30 mouse cellular contexts compared by ENCODE assay signal in the genomic region with DNA sequence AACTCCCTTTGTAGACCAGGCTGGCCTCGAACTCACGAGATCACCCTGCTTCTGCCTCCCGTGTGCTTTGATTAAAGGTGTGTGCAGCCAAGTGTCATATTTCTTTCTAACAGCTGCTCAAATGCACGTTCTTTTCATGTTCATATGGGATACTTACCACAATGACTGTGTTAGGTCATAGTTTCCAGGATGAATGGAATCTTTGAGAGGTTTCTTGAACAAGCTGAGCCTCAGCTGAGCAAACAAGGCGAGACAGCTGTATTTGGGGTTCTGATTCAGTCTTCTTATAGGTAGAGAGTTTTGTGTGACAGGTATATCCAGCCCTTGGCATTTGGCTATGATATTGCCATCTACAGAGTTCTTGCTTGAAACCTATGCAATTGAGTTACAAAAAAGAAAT.
DNase-seq lines count a peak whose midpoint lies in the region; ATAC-seq and TF ChIP-seq lines count a peak whose summit lies in the region.
"Had no signal": no experiment of that assay in that cellular context is flagged by ENCODE, and none has a peak within 500 bp of the region (broad histone marks: within the 10 kb centered on the region; RNA-seq: fewer than 3 reads in every experiment).

No protein-coding gene starts in this region.

- 73% methylated on average over 5 of the region's 5 CpGs for WGBS in heart, embryonic 13.5 days
- 60% methylated on average over 5 of the region's 5 CpGs for WGBS in lung, embryonic 14.5 days
- WGBS in stomach, embryonic 15.5 days, result 63% methylated on average over 5 of the region's 5 CpGs
- 56% methylated on average over 5 of the region's 5 CpGs for WGBS in stomach, postnatal 0 days
- WGBS in liver, postnatal 0 days (ENCODE audit: insufficient replicate concordance), result 78% methylated on average over 5 of the region's 5 CpGs

- no peak for DNase-seq in heart, postnatal 4 days
- DNase-seq in lung, embryonic 14.5 days, result peak; percentile 69
- DNase-seq in lung, postnatal 25 days (ENCODE audit: low spot score), result no peak
- DNase-seq in stomach, postnatal 0 days (ENCODE audit: low spot score), result no peak
- no peak for DNase-seq in liver, postnatal 0 days
- DNase-seq in urinary bladder, postnatal 4 days (ENCODE audit: low spot score in 2 of 2), result no peak
- DNase-seq: adrenal gland, adult 8-10 months; cerebellum, adult 18-20 months; cerebellum, postnatal 25 days; forebrain, postnatal 0 days; gastrocnemius, postnatal 25 days; kidney, postnatal 36 days; layer of hippocampus, adult 9-11 months; lung, adult 18-20 months; retina, postnatal 1 day; right cerebral cortex, postnatal 25 days; spleen, adult 18-20 months; thymus, postnatal 36 days had no signal

- peak overlapping the region; percentile 70 for H3K27ac ChIP-seq in heart, embryonic 13.5 days (replicated peaks)
- H3K27ac ChIP-seq in lung, embryonic 14.5 days (ENCODE audit: low read depth), result no peak overlapping the region
- H3K27ac ChIP-seq in stomach, embryonic 15.5 days, result peak overlapping the region; percentile 8; the same call in 1 of the 2 replicates
- H3K27ac ChIP-seq in stomach, postnatal 0 days (replicated peaks), result no peak overlapping the region
- peak overlapping the region; percentile 61 for H3K27ac ChIP-seq in liver, postnatal 0 days (ENCODE audit: low read depth)
- H3K27ac ChIP-seq: embryonic facial prominence, embryonic 12.5 days; heart, adult 2 months; left cerebral cortex, adult 2 months; neural tube, embryonic 13.5 days had no signal

- ATAC-seq in heart, embryonic 13.5 days (ENCODE audit: extremely low read depth, insufficient number of reproducible peaks, low FRiP score, low TSS enrichment), result no peak
- ATAC-seq in lung, embryonic 14.5 days (ENCODE audit: insufficient read depth), result peak; percentile 62; the same call in 1 of the 2 replicates
- ATAC-seq in stomach, embryonic 15.5 days (ENCODE audit: insufficient read depth, low FRiP score, low read depth), result no peak
- no peak for ATAC-seq in stomach, postnatal 0 days (ENCODE audit: low FRiP score, low TSS enrichment)
- ATAC-seq in liver, postnatal 0 days, result no peak
- ATAC-seq: forebrain, postnatal 0 days; intestine, postnatal 0 days; midbrain, embryonic 16.5 days had no signal

- H3K9ac ChIP-seq in heart, embryonic 13.5 days, result no peak overlapping the region
- no peak overlapping the region for H3K9ac ChIP-seq in lung, embryonic 14.5 days
- no peak overlapping the region for H3K9ac ChIP-seq in stomach, embryonic 15.5 days
- no peak overlapping the region for H3K9ac ChIP-seq in stomach, postnatal 0 days (ENCODE audit: low read length)
- H3K9ac ChIP-seq in liver, postnatal 0 days (replicated peaks), result no peak overlapping the region
- H3K9ac ChIP-seq: embryonic facial prominence, embryonic 12.5 days; forebrain, postnatal 0 days; kidney, embryonic 15.5 days; neural tube, embryonic 13.5 days had no signal

- H3K36me3 ChIP-seq in heart, embryonic 13.5 days, result no peaks in the 10 kb centered on the region
- H3K36me3 ChIP-seq in lung, embryonic 14.5 days (ENCODE audit: insufficient read depth), result no peaks in the 10 kb centered on the region
- no peaks in the 10 kb centered on the region for H3K36me3 ChIP-seq in stomach, embryonic 15.5 days
- H3K36me3 ChIP-seq in stomach, postnatal 0 days (ENCODE audit: control insufficient read depth, insufficient read depth, low read length), result no peaks in the 10 kb centered on the region
- H3K36me3 ChIP-seq in liver, postnatal 0 days (replicated peaks; ENCODE audit: insufficient read depth, low read length), result no peaks in the 10 kb centered on the region
- H3K36me3 ChIP-seq: embryonic facial prominence, embryonic 12.5 days; hindbrain, embryonic 10.5 days; kidney, embryonic 15.5 days; neural tube, embryonic 13.5 days had no signal

- H3K4me2 ChIP-seq in heart, embryonic 13.5 days, result no peak overlapping the region
- no peak overlapping the region for H3K4me2 ChIP-seq in lung, embryonic 14.5 days
- no peak overlapping the region for H3K4me2 ChIP-seq in stomach, embryonic 15.5 days
- H3K4me2 ChIP-seq in stomach, postnatal 0 days (replicated peaks; ENCODE audit: low read depth), result no peak overlapping the region
- H3K4me2 ChIP-seq in liver, postnatal 0 days (ENCODE audit: low read depth, low read length), result no peak overlapping the region
- H3K4me2 ChIP-seq: embryonic facial prominence, embryonic 12.5 days; kidney, embryonic 15.5 days; neural tube, embryonic 13.5 days had no signal

- no peaks in the 10 kb centered on the region for H3K9me3 ChIP-seq in heart, embryonic 13.5 days
- H3K9me3 ChIP-seq in lung, embryonic 14.5 days (ENCODE audit: low read depth, low read length), result no peaks in the 10 kb centered on the region
- no peaks in the 10 kb centered on the region for H3K9me3 ChIP-seq in stomach, embryonic 15.5 days
- no peaks in the 10 kb centered on the region for H3K9me3 ChIP-seq in stomach, postnatal 0 days (ENCODE audit: control insufficient read depth, low read length)
- no peaks in the 10 kb centered on the region for H3K9me3 ChIP-seq in liver, postnatal 0 days (ENCODE audit: low read length)
- H3K9me3 ChIP-seq: embryonic facial prominence, embryonic 12.5 days; G1E; hindbrain, embryonic 10.5 days; kidney, embryonic 15.5 days; neural tube, embryonic 13.5 days had no signal

- H3K4me1 ChIP-seq in heart, embryonic 13.5 days, result peaks cover 92% of the 10 kb centered on the region
- peaks cover 10% of the 10 kb centered on the region; the same call in 1 of the 2 replicates for H3K4me1 ChIP-seq in lung, embryonic 14.5 days (ENCODE audit: insufficient read depth)
- peaks cover 23% of the 10 kb centered on the region for H3K4me1 ChIP-seq in stomach, embryonic 15.5 days
- 0 out of 2 replicates have a peak, but pooled peaks cover 2% of the 10 kb centered on the region for H3K4me1 ChIP-seq in stomach, postnatal 0 days (replicated peaks; ENCODE audit: control insufficient read depth, insufficient read depth)
- H3K4me1 ChIP-seq in liver, postnatal 0 days (ENCODE audit: insufficient read depth), result peaks cover 37% of the 10 kb centered on the region

- TF ChIP-seq CTCF in lung, embryonic 14.5 days (IDR thresholded peaks at IDR 0.05; ENCODE audit: low read depth), result no peak
- no peak for TF ChIP-seq CTCF in stomach, postnatal 0 days (IDR thresholded peaks at IDR 0.05; ENCODE audit: low read depth)
- TF ChIP-seq CTCF in liver, postnatal 0 days (IDR thresholded peaks at IDR 0.05; ENCODE audit: low read depth), result no peak

- no peaks in the 10 kb centered on the region for H3K27me3 ChIP-seq in heart, embryonic 13.5 days (replicated peaks)
- H3K27me3 ChIP-seq in lung, embryonic 14.5 days (ENCODE audit: insufficient read depth, low read length), result no peaks in the 10 kb centered on the region
- no peaks in the 10 kb centered on the region for H3K27me3 ChIP-seq in stomach, embryonic 15.5 days (replicated peaks)
- H3K27me3 ChIP-seq in stomach, postnatal 0 days (ENCODE audit: control insufficient read depth, insufficient read depth, low read length), result no peaks in the 10 kb centered on the region
- H3K27me3 ChIP-seq in liver, postnatal 0 days (ENCODE audit: insufficient read depth, low read length), result no peaks in the 10 kb centered on the region
- H3K27me3 ChIP-seq: embryonic facial prominence, embryonic 12.5 days; kidney, embryonic 15.5 days; neural tube, embryonic 13.5 days had no signal

- H3K4me3 ChIP-seq in heart, embryonic 13.5 days, result no peak overlapping the region
- H3K4me3 ChIP-seq in lung, embryonic 14.5 days (ENCODE audit: low read depth, low read length), result no peak overlapping the region
- no peak overlapping the region for H3K4me3 ChIP-seq in stomach, embryonic 15.5 days (replicated peaks)
- no peak overlapping the region for H3K4me3 ChIP-seq in stomach, postnatal 0 days (ENCODE audit: low read depth, low read length)
- no peak overlapping the region for H3K4me3 ChIP-seq in liver, postnatal 0 days (ENCODE audit: low read depth, low read length)
- H3K4me3 ChIP-seq: embryonic facial prominence, embryonic 12.5 days; heart, adult 2 months; hindbrain, embryonic 10.5 days; kidney, embryonic 15.5 days; left cerebral cortex, adult 2 months; myocyte; neural tube, embryonic 13.5 days had no signal

- no peak for TF ChIP-seq EP300 in stomach, postnatal 0 days (optimal IDR thresholded peaks at IDR 0.05)
- no peak for TF ChIP-seq EP300 in liver, postnatal 0 days (IDR thresholded peaks at IDR 0.05; ENCODE audit: low read depth)

Comparison
In these comparisons a context has a peak if more than half of its experiments do, and no peak if none do; other contexts are left out.
1. H3K27ac ChIP-seq: peak in heart, embryonic 13.5 days (single experiment), stomach, embryonic 15.5 days (single experiment) and liver, postnatal 0 days (single experiment); none in lung, embryonic 14.5 days (single experiment) and stomach, postnatal 0 days (single experiment).